Mouse (Mus musculus): ENCODE measurements around the gene Mrps30.
"Not testable (repeated sequence)": the region's sequence is repeated elsewhere in the genome, so short reads cannot be mapped to it uniquely, and the experiment has no call there.

Mrps30 gene

GRCm38 (mm10) chr13:118386511-118387447 lies at the start of gene Mrps30, which contains the start of gene B430218F22Rik:
TSS of gene Mrps30 (minus strand) at chr13:118387252.
TSS of gene B430218F22Rik (plus strand) at chr13:118386630.
- DNase-seq = peak; percentile 97

- DNase-seq = no peak
Measured at GRCm38 (mm10) chr13:118420847-118421246, 33.8 kb upstream of the Mrps30 start.

GRCm38 (mm10) chr13:118420408-118420807 lies 33.4 kb upstream of the Mrps30 start:
- no peak for DNase-seq

GRCm38 (mm10) chr13:118418163-118418562 lies 31.1 kb upstream of the Mrps30 start:
- DNase-seq = no peak

GRCm38 (mm10) chr13:118411297-118411992 lies 24.4 kb upstream of the Mrps30 start:
- no peak for DNase-seq

GRCm38 (mm10) chr13:118403544-118403943 lies 16.5 kb upstream of the Mrps30 start:
- no peak for DNase-seq

GRCm38 (mm10) chr13:118400340-118400739 lies 13.3 kb upstream of the Mrps30 start:
- no peak for DNase-seq

- no peak for DNase-seq
Measured at GRCm38 (mm10) chr13:118395803-118396202, 8.8 kb upstream of the Mrps30 start.

GRCm38 (mm10) chr13:118387448-118387801 lies 373 bp upstream of the Mrps30 start:
- not testable (repeated sequence) for DNase-seq

- DNase-seq = peak; percentile 13
Measured at GRCm38 (mm10) chr13:118380381-118380780, 6.7 kb downstream of the Mrps30 start.

- peak; percentile 62 for DNase-seq
Measured at GRCm38 (mm10) chr13:118379155-118379554, 7.9 kb downstream of the Mrps30 start.

- no peak for DNase-seq
Measured at GRCm38 (mm10) chr13:118372871-118373270, 14.2 kb downstream of the Mrps30 start.

GRCm38 (mm10) chr13:118365774-118366173 lies 21.3 kb downstream of the Mrps30 start:
- no peak for DNase-seq

- no peak for DNase-seq
Measured at GRCm38 (mm10) chr13:118363342-118363741, 23.7 kb downstream of the Mrps30 start.

- no peak for DNase-seq
Measured at GRCm38 (mm10) chr13:118350870-118351269, 36.2 kb downstream of the Mrps30 start.

GRCm38 (mm10) chr13:118350257-118350656 lies 36.8 kb downstream of the Mrps30 start:
- DNase-seq = no peak
